Mouse (Mus musculus): ENCODE results near the gene Fam166a.

GRCm38 (mm10) chr2:25172629-25173028, 45.9 kb upstream of the Fam166a start:
- TF ChIP-seq POLR2A (IDR thresholded peaks at IDR 0.05; ENCODE audit: low read depth, low read length) = no peak
- TF ChIP-seq CTCF (conservative IDR thresholded peaks at IDR 0.05; ENCODE audit: insufficient read depth, insufficient read length, low read depth, low read length) = no peak

Data from kidney, adult 2 months (tissue).